Mouse (Mus musculus) brain, embryonic 14.5 days (tissue): Measurements from ENCODE around the gene Atp11b.

Source experiments
- CTCF ChIP-seq: fragments of 200-500 bp; IDR thresholded peaks from 2 replicates; pipeline ENCODE4 v1.5.1; 2012; ENCODE audit warnings: inconsistent platforms, mild to moderate bottlenecking, moderate library complexity, borderline replicate concordance; ENCODE audit not compliant: insufficient read depth, insufficient read length; ENCODE audit errors: extremely low read depth
- POLR2A ChIP-seq: fragments of 200-500 bp; IDR thresholded peaks from 2 replicates; pipeline ENCODE4 v1.6.1; 2012; ENCODE audit warnings: mild to moderate bottlenecking, inconsistent platforms, borderline replicate concordance; ENCODE audit not compliant: poor library complexity, insufficient read depth, insufficient read length, severe bottlenecking; ENCODE audit errors: extremely low read depth

- TF ChIP-seq CTCF = no peak
- no peak for TF ChIP-seq POLR2A
Observed at GRCm38 (mm10) chr3:35723586-35724322, 30.2 kb upstream of the Atp11b start.
